Mouse (Mus musculus) CD4-positive, CD25-positive, alpha-beta regulatory T cell, adult 2 months (primary cell): ENCODE data around the gene Spats2.
A peak's percentile ranks its signal among the peaks of the same experiment; 100 is the strongest.
"Not testable (repeated sequence)": the region's sequence is repeated elsewhere in the genome, so short reads cannot be mapped to it uniquely, and the experiment has no call there.

Experiments used
- DNase-seq: peaks from one replicate; pipeline ENCODE4 v3.0.0-alpha.2; 2012; ENCODE audit warnings: low read depth, low spot score

Spats2 gene

DNA sequence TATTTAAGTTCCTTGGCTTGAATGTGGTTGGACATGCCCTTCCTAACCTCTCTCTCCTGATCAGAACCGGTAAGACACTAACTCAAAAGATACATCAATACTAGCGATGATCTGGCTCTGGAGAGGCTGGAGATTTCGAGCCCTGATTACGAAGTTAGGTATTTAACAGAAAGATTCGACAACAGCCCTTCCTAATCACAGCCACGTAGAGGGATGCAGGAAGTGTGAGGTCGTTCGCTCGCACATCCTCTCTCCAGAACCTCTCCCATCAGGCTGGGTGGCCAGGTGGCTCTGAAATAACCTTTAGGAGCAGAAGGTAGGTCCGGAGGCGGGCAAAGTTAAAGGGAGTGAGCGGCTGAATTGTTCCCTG, at the start of gene Spats2:
Gene Spats2 (plus strand): TSS at position 206 of the 370 bp plus-strand sequence.
- DNase-seq, result no peak

DNA sequence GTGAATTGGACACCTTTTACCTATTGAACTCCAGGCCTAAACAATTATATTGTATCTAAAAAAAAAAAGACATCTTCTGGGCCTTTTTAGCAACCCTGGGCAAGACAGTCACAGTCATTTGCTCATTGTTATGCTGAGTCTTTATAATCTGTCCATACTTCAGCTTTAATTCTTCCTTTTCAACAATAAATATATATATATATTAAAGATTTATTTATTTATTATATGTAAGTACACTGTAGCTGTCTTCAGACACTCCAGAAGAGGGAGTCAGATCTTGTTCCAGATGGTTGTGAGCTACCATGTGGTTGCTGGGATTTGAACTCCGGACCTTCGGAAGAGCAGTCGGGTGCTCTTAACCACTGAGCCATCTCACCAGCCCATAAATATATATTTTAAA, 49.7 kb upstream of the Spats2 start:
- not testable (repeated sequence) for DNase-seq

DNA sequence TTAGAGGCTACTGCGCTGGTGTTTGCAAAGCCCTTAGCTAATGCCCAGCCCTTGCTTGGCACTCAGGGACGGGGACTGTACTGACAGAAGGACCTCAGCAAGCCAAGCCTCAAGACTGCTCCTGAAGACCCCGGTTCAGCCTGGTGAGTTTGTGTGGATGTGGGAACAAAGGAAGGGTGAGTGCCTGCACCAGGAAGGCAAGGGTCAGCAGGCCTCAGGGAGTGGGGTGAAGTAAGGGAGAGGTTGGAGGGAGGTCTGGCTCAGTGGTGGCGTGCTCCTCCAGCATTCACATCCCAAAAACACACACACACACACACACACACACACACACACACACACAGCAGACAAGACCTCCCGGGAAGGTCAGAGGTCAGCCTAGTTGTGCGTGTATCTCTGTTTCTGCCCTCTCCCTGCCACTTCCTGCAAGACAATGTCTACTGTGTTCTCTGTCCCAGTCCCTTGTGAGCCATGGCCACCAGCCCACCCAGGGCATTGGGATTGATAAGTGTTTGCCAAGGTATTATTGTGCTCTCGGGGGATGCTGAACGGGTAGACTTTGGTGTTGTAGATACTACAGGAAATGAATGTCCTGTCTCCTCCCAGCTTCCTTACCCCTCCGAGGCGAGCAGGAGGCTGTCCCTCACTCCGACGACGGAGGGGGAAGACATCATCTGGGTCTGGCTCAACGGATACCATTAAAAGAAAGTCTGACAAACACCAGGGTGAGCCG, 47.4 kb upstream of the Spats2 start:
- no peak for DNase-seq

DNA sequence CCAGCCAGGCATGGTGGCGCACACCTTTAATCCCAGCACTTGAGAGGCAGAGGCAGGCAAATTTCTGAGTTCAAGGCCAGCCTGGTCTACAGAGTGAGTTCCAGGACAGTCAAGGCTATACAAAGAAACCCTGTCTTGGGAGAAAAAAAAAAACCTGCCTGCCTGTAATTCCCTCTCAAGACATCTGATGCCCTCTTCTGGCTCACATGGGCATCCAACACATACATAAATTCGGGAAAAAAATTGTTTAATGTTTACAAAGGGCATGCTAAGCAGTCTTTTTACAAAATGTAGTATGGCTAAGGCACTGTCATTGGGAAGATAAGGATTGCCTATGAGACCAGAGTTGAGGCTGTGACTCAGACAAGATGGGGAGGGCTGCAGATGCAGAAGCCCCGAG, 45.9 kb upstream of the Spats2 start:
- DNase-seq, result no peak

DNA sequence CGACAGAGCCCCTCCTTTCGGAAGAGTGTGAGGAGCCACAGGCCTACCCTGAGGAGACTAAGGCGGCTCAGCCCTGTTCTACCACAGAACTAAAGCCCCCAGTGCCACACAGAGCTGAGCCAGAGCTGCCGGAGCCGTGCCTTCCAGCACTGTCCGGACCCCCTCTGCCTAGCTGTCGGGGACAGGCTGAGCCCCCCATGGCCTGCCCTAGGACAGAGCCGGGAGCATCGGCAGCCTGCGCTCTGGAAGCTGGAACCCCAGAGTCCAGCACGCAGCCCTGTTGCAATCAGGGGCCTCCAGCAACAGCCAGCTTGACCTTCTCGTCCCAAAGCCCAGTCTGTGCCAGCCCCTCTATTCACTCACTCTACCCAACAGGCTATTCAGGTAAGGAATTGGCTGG, 43.4 kb upstream of the Spats2 start:
- no peak for DNase-seq

DNA sequence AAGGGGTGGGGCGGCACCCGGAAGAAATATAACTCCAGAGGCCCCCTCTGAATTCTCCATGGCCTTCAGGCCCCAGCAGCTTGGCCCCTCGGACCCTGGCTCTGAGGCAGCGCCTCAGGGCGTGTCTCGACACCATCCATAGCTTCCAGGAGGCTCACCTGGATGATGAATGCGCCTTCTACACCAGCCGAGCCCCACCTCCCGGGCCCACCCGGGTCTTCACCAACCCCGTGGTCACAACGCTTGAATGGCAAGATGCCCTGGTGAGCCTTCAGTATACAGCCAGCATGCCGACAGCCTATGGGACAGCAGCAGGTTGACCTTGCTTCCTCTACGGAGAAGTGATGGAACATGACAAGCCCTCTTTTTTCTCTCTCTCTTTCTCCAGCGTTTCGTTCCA, 42.9 kb upstream of the Spats2 start:
- no peak for DNase-seq

DNA sequence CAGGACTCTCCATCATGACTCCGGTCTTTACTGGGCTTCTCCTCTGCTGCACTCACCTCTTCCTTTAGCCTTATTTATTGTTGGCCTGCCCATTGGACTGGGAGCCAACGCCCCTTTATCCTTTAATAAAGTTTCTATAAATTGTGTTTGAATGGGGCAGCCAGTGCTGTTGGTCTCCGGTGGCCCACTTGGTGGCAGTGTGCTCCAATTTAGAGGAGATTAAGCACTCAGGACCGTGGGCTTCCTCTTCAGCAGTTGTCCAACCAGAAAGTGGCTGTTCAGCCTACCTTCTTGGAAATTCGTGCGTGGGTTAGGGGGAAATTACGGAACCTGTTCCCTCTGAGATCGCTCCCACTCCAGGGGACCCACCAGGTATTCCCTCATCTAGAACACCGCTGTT, 42.5 kb upstream of the Spats2 start:
- DNase-seq, result peak; percentile 70

DNA sequence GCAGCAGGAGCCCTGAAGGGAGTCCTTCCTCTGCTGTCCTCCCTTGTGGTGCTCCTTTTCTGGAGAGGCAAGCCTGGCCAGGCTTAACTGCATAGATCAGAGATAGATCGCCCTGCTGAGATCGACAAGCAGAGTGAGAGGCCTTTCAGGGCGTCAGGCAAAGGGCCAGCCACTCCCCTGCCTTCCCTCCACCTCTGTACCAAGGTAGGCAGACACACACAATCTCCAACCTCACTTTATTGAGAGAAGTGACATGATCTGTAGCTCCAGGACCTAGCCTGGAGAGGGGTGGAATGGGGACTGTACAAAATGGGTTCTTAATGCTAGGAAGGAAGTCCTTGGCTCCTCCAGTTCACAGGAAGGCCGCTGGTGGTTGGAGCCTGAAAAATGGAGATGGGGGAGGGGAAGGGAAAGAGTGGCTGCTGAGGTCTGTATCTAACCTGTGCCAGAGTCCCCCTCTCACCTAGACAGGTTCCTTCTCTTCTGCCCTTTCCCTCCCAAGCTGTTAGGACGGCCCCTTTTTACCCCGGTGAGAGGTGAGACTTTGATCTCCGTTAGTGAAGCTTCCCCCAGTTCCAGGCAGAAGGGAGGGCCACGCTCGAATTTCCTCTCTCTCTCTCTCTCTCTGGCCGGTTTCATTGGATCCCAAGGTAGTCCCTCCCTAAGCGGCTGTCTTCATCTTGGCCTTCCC, 41.7 kb upstream of the Spats2 start:
- DNase-seq, result no peak

DNA sequence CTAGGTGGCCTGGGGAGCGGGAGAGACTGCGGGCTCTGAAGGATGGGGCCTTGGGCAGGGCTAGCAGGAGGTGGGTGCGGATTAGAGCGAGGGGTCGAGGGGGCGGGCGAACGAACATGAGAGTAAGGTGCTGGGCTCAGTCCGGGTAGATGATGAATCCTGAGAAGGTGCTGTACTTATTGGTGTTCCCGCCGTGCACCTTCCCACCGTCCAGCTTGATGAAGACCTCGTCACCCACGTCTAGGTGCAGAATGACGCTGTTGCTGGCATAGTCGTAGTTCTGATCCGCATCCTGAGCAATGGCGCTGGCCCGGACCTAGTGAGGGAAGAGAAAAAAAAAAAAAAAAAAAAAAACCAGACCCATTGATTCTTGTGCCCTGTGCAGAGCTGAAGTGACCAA, 41.1 kb upstream of the Spats2 start:
- no peak for DNase-seq

DNA sequence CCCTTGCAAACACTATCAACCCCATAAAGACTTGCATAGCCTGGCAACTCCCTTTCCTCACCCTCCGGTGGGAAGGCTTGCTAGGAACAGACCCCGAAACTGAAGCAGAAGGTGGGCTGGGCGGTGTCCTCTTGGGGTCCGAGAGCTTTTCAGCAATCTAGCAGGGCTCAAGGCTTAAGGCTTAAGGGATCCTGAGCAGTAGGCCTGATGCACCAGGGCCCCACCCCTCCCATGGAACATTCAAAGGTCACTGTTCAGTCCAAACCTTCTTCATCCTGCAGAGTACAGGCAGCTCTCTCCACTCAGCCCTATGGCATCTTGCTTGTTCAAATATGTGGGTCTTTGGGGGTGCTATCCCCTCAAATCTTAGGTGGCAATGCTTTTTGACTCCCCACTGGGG, 39.7 kb upstream of the Spats2 start:
- no peak for DNase-seq

DNA sequence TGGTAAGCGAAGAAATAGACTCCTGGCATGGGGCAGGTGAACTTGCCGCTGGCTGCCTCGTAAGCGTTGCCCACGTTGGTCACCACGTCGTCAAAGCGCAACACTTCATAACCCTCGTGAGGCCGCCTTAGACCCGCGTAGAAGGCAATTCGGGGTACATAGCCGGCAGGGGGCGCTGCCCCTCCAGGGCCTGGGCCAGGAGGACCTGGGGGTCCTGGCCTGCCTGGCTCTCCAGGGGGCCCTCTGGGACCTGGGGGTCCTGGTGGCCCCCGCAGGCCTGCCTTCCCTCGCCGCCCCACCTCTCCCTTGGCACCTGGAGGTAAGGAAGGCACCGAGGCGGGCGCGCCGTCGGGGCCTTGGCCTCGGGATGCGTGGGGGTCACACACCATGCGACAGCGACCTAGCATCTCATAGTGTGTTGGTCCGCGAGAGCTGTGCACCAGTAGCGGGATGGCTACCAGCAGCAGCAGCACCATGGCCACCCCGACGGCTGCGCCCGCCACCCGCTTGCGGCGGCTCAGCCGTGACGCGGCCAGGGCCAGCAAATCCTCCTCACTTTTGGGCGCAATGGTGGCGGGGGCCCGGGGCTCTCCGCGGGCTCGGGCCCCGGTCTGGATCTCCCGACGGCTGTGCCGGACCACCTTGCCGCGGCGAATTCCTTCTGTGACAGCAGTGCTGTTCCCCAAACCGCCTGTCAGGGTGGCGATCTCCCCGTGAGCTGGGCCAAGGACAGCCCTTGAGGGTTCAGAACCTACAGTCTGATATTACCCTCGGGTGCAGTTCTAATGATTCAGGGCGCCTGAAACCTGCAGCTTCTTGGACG, 38.3 kb upstream of the Spats2 start, which contains the start of gene C1ql4:
Gene C1ql4 (minus strand): TSS at position 565 of the 823 bp plus-strand sequence.
- DNase-seq, result peak; percentile 67

DNA sequence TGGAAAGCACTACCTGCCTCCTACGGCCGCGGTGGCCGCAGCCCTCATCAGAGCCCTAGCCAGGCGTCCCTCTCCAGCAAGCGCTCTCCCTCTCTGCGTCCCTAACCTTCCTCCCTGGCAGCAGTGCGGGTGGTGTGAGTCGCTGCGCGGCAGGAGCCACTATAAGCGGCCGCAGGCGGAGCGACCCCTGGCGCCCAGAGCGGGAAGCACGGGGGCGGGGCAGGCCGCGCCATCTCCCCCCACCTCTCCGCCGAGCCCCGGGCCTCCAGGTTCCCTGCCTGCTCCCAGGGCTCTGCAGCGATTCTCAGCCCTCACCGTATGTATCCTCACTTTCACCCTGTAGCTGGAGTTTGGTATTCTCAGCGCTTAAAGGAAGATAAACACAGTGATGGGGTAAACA, 37.4 kb upstream of the Spats2 start:
- DNase-seq, result peak; percentile 91

DNA sequence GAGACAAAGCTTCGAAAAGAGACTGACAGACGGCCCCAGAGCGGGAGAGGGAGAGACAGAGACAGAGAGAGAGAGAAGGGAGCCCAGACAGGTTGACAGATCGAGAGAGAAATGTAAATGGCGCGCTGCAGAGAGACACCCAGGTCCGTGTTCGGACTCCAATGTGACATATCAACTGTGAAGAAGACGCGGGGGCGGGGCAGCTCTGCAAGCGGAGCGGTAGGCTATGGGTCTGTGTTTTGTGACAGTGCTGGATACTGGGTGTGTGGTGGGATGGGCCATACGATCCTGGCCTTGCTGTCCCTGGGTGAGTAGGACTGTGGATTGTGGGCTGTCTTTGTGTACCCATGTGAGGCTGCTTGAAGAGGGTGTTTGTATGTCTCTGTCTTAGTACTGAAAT, 36.6 kb upstream of the Spats2 start:
- DNase-seq, result peak; percentile 29

DNA sequence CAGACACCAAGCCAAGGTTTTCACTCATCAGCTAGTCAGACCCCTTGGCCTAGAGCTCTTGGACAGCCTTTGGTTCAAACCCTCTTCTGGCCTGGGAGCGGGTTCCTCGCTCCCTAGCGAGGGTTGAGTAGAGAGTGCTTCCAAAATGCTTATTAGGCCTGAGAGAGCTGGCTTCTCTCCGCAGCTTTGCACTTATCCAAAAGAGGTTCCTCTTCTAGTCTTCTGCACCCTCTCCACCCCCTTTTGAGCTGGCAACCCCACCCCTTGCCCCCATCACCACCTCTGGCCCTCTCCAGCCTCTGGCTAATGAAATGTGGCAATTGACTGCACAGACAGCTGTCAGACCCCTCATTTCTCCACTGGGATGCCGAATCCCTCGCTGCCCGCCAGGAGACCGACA, 32.8 kb upstream of the Spats2 start, which contains the start of gene Dnajc22:
Gene Dnajc22 (plus strand): TSS at position 301 of the 400 bp plus-strand sequence.
- DNase-seq, result no peak

DNA sequence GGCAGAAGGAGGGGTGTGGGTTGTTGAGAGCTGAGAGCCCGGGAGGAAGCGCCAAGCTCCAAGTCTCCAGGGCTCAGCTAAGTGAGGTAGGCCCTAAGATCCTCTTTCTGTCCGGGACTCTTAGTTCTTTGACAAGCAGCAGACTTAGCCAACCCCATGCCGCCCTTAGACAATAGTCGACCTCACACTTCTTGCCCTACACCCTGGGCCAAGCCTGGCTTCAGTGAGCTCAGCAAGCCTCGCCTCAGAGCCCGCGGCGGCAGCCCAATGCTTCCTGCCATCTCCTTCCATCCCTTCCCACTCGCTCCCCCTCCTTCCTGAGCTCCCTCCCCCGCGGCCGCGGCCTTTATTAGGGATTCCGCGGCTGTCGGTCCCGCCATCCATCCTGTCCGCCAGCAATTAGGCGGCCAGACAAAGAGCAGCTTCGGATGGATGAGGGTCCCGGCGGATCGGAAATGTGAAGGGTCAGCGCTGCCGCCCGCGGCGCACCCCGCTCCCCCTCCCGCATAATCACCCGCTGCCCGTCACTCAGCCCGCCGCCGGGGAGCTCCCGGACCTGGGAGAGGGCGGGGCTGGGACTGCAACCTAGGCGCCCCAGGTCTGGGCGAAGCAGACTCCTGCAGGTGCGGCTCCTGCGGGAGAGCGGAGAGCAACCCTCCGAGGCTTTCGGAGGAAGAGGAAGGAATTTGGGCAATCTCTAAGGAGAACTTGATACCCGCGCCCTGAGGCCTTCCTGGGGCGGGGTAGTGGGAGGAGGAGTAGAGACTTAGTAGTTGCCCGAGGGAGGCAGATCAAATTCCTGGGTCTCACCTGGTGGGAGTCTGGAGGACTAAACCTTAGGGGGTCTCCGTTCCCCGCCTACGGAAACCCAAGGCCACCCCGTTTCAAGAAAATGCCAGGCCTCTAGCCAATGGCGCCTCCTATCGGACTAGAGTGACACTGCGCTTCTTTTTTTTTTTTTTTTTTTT, 32.1 kb upstream of the Spats2 start:
- peak; percentile 53 for DNase-seq

DNA sequence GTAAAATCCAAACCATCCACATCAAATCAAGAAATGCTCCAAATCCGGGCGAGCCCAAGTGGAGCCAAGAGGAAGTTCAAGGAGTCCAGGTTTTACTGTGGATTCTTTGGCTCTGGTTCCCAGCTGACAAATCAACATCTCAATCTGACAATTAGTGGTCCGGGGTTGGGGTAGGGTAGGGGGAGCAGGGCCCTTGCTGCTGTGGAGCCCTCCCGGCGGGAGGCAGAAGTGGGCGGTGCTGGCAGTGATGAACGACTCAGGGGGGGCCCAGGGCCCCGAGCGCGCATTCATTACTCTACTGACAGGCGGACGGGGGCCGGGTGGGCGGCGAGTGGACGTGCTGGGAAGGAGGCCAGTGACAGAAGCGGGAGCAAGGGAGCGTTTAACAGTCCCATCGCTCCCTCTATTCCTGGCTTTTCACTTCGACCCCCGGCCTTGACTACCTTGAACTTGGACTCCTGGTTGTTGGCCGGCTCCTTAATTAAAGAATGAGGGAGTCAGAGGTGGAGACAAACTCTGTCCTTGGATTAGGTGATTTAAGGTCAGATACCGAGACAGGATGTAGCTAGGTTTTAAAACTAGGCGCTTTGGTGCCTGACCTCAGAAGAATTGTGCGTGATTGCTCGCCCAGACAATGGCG, 31.0 kb upstream of the Spats2 start:
- no peak for DNase-seq

DNA sequence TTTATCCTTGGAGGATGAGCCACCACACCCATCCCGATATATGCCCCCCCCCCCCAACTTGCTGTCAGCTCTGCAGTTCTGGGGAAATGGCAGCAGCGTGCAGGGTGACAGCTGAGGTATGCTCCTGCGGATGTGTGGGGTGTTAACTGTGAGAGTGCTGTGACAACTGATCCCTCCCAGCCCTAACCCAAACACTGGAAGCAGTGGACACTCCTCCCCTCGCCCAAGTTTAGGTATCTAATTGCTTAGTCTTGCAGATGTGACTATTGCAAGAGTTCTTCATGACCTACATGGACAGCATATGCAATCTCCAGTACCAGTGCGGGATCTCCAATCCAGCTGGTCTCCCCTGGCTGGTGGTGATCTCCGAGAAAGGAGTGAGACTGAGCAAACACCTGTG, 30.4 kb upstream of the Spats2 start:
- no peak for DNase-seq

DNA sequence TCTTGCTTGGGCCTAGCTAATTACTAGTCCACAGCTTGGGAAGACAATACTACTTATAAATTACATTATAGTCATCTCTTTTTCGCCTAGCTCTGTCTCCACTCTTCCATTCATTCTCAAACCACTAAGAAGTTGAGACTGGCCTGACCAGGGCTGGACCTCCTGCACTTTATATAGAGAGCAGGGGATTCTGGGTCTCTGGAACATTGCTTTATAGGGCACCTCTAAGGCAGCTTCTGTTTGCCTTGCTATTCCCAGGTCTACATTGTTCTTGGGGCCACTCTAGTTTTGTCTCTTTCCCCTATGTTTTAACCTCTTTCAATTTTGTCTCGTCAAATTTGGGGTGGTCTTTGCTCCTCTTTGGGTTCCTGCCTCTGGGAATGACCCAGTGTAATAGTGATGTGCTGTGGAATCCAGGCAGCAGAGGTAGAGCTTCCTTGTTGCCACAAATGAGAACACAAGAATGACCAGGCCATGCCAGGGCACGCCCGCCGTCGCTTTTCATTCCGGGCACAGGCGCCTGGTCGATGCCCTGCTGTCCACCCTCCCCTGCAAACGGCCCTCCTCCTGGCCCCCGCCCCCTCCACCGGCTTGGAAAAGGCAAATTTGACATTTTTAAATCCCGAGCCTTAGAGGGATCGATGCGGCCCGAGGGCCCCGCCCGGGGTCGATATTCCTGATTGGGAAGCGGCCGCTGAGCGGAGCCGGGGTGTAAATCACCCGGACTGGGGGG, 29.5 kb upstream of the Spats2 start:
- no peak for DNase-seq

DNA sequence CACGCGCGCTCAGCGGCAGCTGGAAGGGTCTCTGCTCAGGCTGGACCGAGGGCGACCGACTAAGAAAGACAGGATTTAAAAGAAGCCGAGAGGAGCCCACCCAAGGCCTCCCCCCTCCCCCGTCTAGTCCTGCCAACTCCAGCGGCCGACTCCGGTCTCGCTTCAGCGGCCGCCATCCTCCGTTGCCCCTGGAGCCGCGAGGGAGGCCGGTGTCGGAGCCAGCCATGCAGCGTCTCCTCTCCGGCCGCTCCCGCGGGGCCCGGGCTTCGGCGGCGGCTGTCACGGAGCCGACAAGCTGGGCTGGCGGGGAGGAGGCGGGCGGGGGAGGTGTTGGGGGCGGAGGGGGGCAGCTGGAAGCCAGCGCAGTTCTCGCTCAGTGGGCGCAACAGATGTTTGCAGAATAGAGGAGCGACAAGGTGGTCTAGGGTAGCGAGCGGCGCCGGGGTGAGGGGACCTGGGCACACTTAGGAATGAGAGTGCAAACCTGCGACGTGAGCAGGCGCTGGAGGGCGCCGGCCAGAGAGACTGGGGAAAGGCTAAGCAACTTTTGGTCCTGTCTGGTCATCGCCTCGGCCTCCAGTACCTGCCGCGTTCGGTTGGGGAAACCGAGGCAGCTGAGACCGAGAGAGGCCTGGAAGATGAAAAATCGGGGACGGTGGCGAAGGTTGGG, 28.8 kb upstream of the Spats2 start:
- DNase-seq, result peak; percentile 34
